Mouse (Mus musculus) adrenal gland, adult 10 weeks (tissue): ENCODE data around the gene 9930022D16Rik. TPM values are rescaled to one million over a fixed set of nuclear protein-coding genes. Genes with fewer than 3 reads are reported as not detected.

Experiments used
- polyA plus RNA-seq: library from polyadenylated mRNA; stranded (reverse); fragments of 350-450 nt; fragmentation: Illumina TruSeq; extraction: RNeasy Lipid Tissue Mini Kit (QIAGEN cat#74804); gene quantifications from one replicate; pipeline ENCODE4 v1.2.3, GENCODE M21; 2014; ENCODE audit warnings: low read depth, low replicate concordance

9930022D16Rik gene
- polyA plus RNA-seq, result not detected

GRCm38 (mm10) chr11:109413617-109414016 lies at the start of gene 9930022D16Rik:
9930022D16Rik (plus strand) TSS chr11:109413917.

GRCm38 (mm10) chr11:109425392-109426271 lies 11.9 kb downstream of the 9930022D16Rik start, which contains the start of gene Amz2:
Amz2 (plus strand) TSS chr11:109425946.

Other genes starting within 250 kb of the 9930022D16Rik start
- gene Rgs9, start 115.8 kb upstream of the 9930022D16Rik start, polyA plus RNA-seq, result 1.9 TPM
- gene Gna13, start 51.1 kb upstream of the 9930022D16Rik start, polyA plus RNA-seq, result 65.0 TPM
- 48.8 TPM for gene Amz2, start 12.0 kb downstream of the 9930022D16Rik start, polyA plus RNA-seq
- 4.4 TPM for gene Arsg, start 59.5 kb downstream of the 9930022D16Rik start, polyA plus RNA-seq
- gene Slc16a6, start 59.7 kb downstream of the 9930022D16Rik start, polyA plus RNA-seq, result 0.87 TPM
- 46.6 TPM for gene Wipi1, start 198.1 kb downstream of the 9930022D16Rik start, polyA plus RNA-seq
- 703 TPM for gene Prkar1a, start 235.5 kb downstream of the 9930022D16Rik start, polyA plus RNA-seq